In the genomic region with DNA sequence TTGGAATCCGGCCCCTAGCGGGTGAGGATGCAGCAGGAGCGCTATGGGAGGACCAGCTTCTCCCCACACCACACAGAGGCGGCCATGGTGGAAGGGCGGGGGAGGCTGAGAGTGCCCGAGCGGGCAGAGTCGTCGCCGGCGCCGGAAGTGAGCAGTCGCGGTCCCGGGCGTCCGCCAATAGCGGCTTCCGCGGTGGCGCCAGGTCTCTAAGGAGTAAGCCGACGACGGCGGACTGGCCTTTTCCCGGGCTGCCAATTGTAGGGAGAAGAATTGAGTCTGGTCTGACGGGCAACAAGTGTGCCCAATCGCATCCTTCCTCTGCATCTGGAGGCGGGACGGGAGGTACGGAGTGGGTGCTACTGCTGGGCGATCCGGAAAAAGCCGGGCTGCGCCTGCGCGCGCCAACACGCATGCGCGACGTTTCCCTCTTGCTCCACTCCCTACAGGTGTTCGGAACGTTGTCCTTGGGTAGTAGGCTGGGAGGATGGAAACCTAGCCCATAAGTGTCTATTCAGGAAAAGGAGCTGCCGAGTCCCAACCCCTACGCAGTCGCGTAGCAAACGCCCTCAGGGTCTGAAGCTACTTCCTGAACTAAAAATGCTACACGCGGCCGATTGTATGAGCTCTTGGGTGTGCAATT, we compare ENCODE assay signal across 8 mouse cellular contexts. TPM values are rescaled to one million over a fixed set of nuclear protein-coding genes. Genes with fewer than 3 reads are reported as not detected.
A peak's percentile ranks its signal among the peaks of the same experiment; 100 is the strongest.
DNase-seq lines count a peak whose midpoint lies in the region; ATAC-seq lines count a peak whose summit lies in the region.

Ints3 (minus strand) TSS at position 242 of the 640 bp plus-strand sequence.

- peaks cover 4% of the 10 kb centered on the region; the same call in 1 of the 2 replicates for H3K36me3 ChIP-seq in forebrain, embryonic 14.5 days (ENCODE audit: control insufficient read depth, insufficient read depth, low read length)
- peaks cover 3% of the 10 kb centered on the region; the same call in 1 of the 2 replicates for H3K36me3 ChIP-seq in neural tube, embryonic 15.5 days

- peak; percentile 100 for DNase-seq in ES-CJ7 (ENCODE audit: low read depth, low spot score)
- peak; percentile 100 for DNase-seq in cerebellum, adult 11 months
- peak; percentile 100 for DNase-seq in forebrain, embryonic 14.5 days (ENCODE audit: low spot score)
- DNase-seq in heart, postnatal 14 days: peak; percentile 99 to 100
- DNase-seq in layer of hippocampus, adult 11-12 months (ENCODE audit: low spot score): peak; percentile 100
- peak; percentile 100 for DNase-seq in lung, adult 18-20 months
- peak; percentile 100 for DNase-seq in testis, postnatal 14 days (ENCODE audit: low spot score)

- peaks cover 19% of the 10 kb centered on the region for H3K4me1 ChIP-seq in forebrain, embryonic 14.5 days (ENCODE audit: control insufficient read depth, insufficient read depth, low read length)
- H3K4me1 ChIP-seq in neural tube, embryonic 15.5 days: peaks cover 41% of the 10 kb centered on the region

- intact Hi-C loops in heart, postnatal 14 days (cut with DNase I): loop anchor here (2.0 kb wide), 1 partner anchor 31 kb away; the partner anchor contains the start of gene Npr1

- peak within 1 kb of the TSS; percentile 95 for H3K27ac ChIP-seq in forebrain, embryonic 14.5 days (ENCODE audit: low read depth, low read length)
- H3K27ac ChIP-seq in neural tube, embryonic 15.5 days (replicated peaks): peak within 1 kb of the TSS; percentile 95

- WGBS in forebrain, embryonic 14.5 days: under 1% methylated on average over 52 of the region's 52 CpGs
- under 1% methylated on average over 52 of the region's 52 CpGs for WGBS in neural tube, embryonic 15.5 days

- no peaks in the 10 kb centered on the region for H3K27me3 ChIP-seq in forebrain, embryonic 14.5 days (replicated peaks; ENCODE audit: control insufficient read depth, insufficient read depth, low read length)
- H3K27me3 ChIP-seq in neural tube, embryonic 15.5 days (replicated peaks): no peaks in the 10 kb centered on the region

- peak within 1 kb of the TSS; percentile 99 for H3K4me2 ChIP-seq in forebrain, embryonic 14.5 days (ENCODE audit: low read length)
- peak within 1 kb of the TSS; percentile 94 for H3K4me2 ChIP-seq in neural tube, embryonic 15.5 days

- H3K9ac ChIP-seq in forebrain, embryonic 14.5 days (ENCODE audit: low read length): peak within 1 kb of the TSS; percentile 94
- peak within 1 kb of the TSS; percentile 95 for H3K9ac ChIP-seq in neural tube, embryonic 15.5 days (replicated peaks)

- H3K9me3 ChIP-seq in forebrain, embryonic 14.5 days (replicated peaks; ENCODE audit: control insufficient read depth, low read length): no peaks in the 10 kb centered on the region
- no peaks in the 10 kb centered on the region for H3K9me3 ChIP-seq in neural tube, embryonic 15.5 days (replicated peaks)

- H3K4me3 ChIP-seq in forebrain, embryonic 14.5 days (ENCODE audit: low read depth, low read length): peak within 1 kb of the TSS; percentile 73
- peak within 1 kb of the TSS; percentile 79 for H3K4me3 ChIP-seq in neural tube, embryonic 15.5 days (replicated peaks)

- ATAC-seq in forebrain, embryonic 14.5 days: peak; percentile 99
- ATAC-seq in neural tube, embryonic 15.5 days (ENCODE audit: low FRiP score): peak; percentile 99

RNA-seq across cellular contexts. Expression of gene Ints3, which starts in this region (rescaled TPM):
- polyA plus RNA-seq in forebrain, embryonic 14.5 days (2014; fragmentation: Nextera tagmentation; extraction: Ambion mirVana): 20.7 and 25.3 TPM in 2 replicates
- 10 to 100 TPM; 26.4 to 27.2 TPM for total RNA-seq in heart, postnatal 14 days (2021)
- polyA plus RNA-seq in neural tube, embryonic 15.5 days (2015; fragmentation: Nextera tagmentation; extraction: Ambion mirVana): 29.8 and 31.5 TPM in 2 replicates

Comparison
In these comparisons a context has a peak if more than half of its experiments do, and no peak if none do; other contexts are left out.
1. Peak in every context shown above with its lines: DNase-seq, ATAC-seq, H3K4me3 ChIP-seq and H3K27ac ChIP-seq.